Mouse (Mus musculus) megakaryocyte, embryonic 14.5 days (primary cell): ENCODE data around the gene Gm13103. TPM values are rescaled to one million over a fixed set of nuclear protein-coding genes. Genes with fewer than 3 reads are reported as not detected.
"Not testable (repeated sequence)": the region's sequence is repeated elsewhere in the genome, so short reads cannot be mapped to it uniquely, and the experiment has no call there.

Source experiments
- H3K27me3 ChIP-seq: replicated peaks from 2 replicates; pipeline ENCODE3; 2012; ENCODE audit warnings: inconsistent platforms
- H3K36me3 ChIP-seq: replicated peaks from 2 replicates; pipeline ENCODE3; 2012; ENCODE audit warnings: low read length, inconsistent platforms, mixed read lengths
- H3K4me1 ChIP-seq: 2 replicates; pipeline ENCODE4 v1.6.1; 2012; ENCODE audit warnings: inconsistent platforms
- H3K4me3 ChIP-seq: replicated peaks from 2 replicates; pipeline ENCODE3; 2012; ENCODE audit warnings: moderate library complexity, mild to moderate bottlenecking, inconsistent platforms
- H3K9me3 ChIP-seq: 2 replicates; pipeline ENCODE4 v1.6.1; 2012; ENCODE audit warnings: inconsistent platforms
- FLI1 ChIP-seq: IDR thresholded peaks from 2 replicates; pipeline ENCODE4 v1.6.1; 2012; ENCODE audit warnings: low read length, inconsistent platforms, mixed read lengths
- GATA1 ChIP-seq: IDR thresholded peaks from 3 replicates; pipeline ENCODE4 v1.6.1; 2012; ENCODE audit warnings: mixed read lengths, low read length, inconsistent platforms, borderline replicate concordance
- polyA plus RNA-seq: library from polyadenylated mRNA; stranded (reverse); fragments of >175 nt; gene quantifications from 2 replicates; pipeline ENCODE4 v1.2.3, GENCODE M21; 2012; ENCODE audit warnings: low replicate concordance; ENCODE audit not compliant: insufficient read depth

Gm13103 gene
- not detected in 2 replicates for polyA plus RNA-seq

GRCm38 (mm10) chr4:143846197-143846596 lies at the start of gene Gm13103:
TSS of gene Gm13103 (plus strand) at chr4:143846497.
- not testable (repeated sequence) for H3K36me3 ChIP-seq, H3K4me3 ChIP-seq, H3K27me3 ChIP-seq, H3K4me1 ChIP-seq
- peaks cover 12% of the 10 kb centered on the region for H3K9me3 ChIP-seq

- Histone ChIP-seq H3K4me3 (no peak within 1 kb of the TSS), H3K9me3 (peaks cover 11% of the 10 kb centered on the region; the same call in 1 of the 2 replicates), H3K4me1 (no peaks in the 10 kb centered on the region), H3K27me3 (no peaks in the 10 kb centered on the region), H3K36me3 (no peaks in the 10 kb centered on the region)
- TF ChIP-seq FLI1: no peak
- TF ChIP-seq GATA1: no peak
These were observed 30.3 kb upstream of the Gm13103 start, which contains the start of gene Gm13084 for GRCm38 (mm10) chr4:143815993-143816392. TSS of gene Gm13084 (minus strand) at chr4:143816093.

GRCm38 (mm10) chr4:143882371-143882770 lies 36.1 kb downstream of the Gm13103 start:
- not testable (repeated sequence) for H3K4me1 ChIP-seq, H3K36me3 ChIP-seq, H3K27me3 ChIP-seq, H3K4me3 ChIP-seq
- peaks cover 13% of the 10 kb centered on the region for H3K9me3 ChIP-seq

GRCm38 (mm10) chr4:143894406-143894805 lies 48.1 kb downstream of the Gm13103 start:
- H3K9me3 ChIP-seq: peaks cover 34% of the 10 kb centered on the region
- not testable (repeated sequence) for H3K36me3 ChIP-seq, H3K27me3 ChIP-seq, H3K4me1 ChIP-seq, H3K4me3 ChIP-seq

- H3K4me1 ChIP-seq, H3K4me3 ChIP-seq, H3K36me3 ChIP-seq, H3K27me3 ChIP-seq: not testable (repeated sequence)
- H3K9me3 ChIP-seq: peaks cover 22% of the 10 kb centered on the region
These were observed 54.0 kb downstream of the Gm13103 start, which contains the start of gene Pramef6 for GRCm38 (mm10) chr4:143900280-143900679. TSS of gene Pramef6 (minus strand) at chr4:143900380.

Other genes starting within 250 kb of the Gm13103 start
- not detected in 2 replicates for gene Gm13083, start 231.5 kb upstream of the Gm13103 start, polyA plus RNA-seq
- not detected in 2 replicates for gene Gm13088, start 189.3 kb upstream of the Gm13103 start, polyA plus RNA-seq
- not detected in 2 replicates for gene Gm13089, start 143.8 kb upstream of the Gm13103 start, polyA plus RNA-seq
- not detected in 2 replicates for gene Gm13078, start 127.0 kb upstream of the Gm13103 start, polyA plus RNA-seq
- gene Gm13023, start 57.1 kb upstream of the Gm13103 start, polyA plus RNA-seq: not detected in 2 replicates
- not detected in 2 replicates for gene Gm13084, start 30.4 kb upstream of the Gm13103 start, polyA plus RNA-seq
- not detected in 2 replicates for gene Pramef6, start 53.9 kb downstream of the Gm13103 start, polyA plus RNA-seq
- gene Pramef25, start 104.5 kb downstream of the Gm13103 start, polyA plus RNA-seq: not detected in 2 replicates
- not detected in 2 replicates for gene Gm13101, start 120.5 kb downstream of the Gm13103 start, polyA plus RNA-seq
- not detected in 2 replicates for gene Pramef17, start 147.9 kb downstream of the Gm13103 start, polyA plus RNA-seq
- not detected in 2 replicates for gene Pramel4, start 212.6 kb downstream of the Gm13103 start, polyA plus RNA-seq